Mouse (Mus musculus) cerebellum, postnatal 10 days (tissue): ENCODE results near the gene Ucp2.

Experiments
- DNase-seq, 2 experiments: peaks; one replicate each; pipeline ENCODE4 v3.0.0; 2021; ENCODE audit warnings: mixed read lengths in 2 of 2

Gene Ucp2

DNA sequence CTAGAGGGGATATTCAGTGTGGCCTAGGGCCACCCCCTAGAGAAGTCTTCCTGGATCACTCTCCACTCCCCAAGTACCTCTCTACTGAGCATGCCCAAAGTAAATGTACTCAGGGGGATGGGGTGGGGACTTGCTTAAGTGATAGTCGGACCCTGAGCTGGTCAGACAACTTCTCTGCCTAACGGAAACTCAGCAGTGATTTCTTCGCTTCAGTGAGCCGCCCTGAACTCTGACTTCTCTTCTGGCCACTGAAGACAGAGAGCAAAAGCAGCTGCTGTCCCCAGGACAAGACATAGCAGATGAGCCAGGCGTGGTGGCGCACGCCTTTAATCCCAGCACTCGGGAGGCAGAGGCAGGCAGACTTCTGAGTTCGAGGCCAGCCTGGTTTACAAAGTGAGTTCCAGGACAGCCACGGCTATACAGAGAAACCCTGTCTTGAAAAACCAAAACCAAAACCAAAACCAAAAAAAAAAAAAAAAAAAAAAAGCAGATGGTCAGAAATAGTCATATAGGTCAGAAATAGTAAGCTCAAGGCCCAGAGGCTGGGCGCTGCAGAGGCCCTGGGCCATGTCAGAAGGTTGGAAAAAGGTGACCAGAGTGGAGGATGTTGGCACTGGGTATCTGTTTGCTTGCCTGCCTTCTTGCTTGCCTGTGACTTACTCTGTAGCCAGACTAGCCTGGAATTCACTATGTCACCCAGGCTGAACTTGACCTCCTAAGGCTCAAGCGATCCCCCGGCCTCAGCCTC, 11.8 kb downstream of the Ucp2 start:
- DNase-seq = no peak

DNA sequence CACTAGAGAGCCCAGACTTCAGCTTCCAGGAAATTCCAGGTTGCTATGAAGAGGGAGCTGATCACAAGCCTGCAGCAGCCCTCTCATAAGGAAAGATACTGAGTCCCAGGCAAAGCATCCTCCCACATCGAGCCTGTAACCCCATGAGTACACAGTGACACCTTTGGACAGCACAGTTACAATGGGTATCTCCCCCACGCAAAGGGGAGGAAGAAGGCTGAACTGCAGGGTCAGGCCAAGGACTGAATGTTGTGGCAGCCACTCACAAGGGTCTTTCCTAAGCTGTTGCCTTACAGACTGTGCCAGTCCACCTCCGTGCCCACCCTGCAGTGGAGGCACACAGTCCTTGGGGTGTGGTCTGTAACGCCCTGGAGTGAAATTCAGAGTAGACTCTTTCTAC, 13.4 kb downstream of the Ucp2 start:
- DNase-seq = no peak

DNA sequence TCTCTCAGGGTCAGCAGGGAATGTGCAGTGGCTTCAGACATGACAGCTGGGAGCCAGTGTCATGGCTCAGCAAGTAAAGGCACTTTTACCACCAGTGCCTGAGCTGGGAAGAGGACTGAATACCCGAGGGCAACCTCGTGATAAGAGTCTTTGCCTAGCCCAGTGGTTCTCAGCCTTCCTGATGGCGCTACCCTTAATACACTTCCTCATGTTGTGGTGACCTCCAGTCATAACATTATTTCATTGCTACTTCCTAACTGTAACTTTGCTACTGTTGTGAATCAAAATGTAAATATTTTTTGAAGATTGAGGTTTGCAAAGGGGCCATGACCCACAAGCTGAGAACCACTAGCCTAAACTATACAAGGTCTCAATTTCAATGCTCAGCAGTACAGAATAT, 15.5 kb downstream of the Ucp2 start:
- DNase-seq = no peak

DNA sequence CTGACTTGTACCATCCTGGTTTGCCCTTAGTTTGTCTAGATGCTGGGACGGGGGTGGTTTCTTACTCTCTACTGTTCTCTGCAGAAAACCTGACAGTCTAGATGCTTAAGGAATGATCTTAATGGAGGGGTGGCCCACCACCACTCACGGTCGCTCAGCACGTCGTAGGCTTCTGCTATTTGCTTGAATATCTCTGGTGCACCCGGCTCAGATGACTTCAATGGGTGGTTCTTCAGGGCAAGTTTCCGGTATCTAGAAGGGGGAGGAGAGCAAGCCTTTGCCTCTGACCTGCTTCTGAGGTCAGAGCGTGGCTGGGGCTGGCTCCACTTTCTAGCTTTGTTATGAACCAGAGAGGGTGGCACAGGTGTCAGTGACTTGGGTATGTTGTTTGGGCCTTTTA, 18.5 kb downstream of the Ucp2 start:
- DNase-seq = no peak

DNA sequence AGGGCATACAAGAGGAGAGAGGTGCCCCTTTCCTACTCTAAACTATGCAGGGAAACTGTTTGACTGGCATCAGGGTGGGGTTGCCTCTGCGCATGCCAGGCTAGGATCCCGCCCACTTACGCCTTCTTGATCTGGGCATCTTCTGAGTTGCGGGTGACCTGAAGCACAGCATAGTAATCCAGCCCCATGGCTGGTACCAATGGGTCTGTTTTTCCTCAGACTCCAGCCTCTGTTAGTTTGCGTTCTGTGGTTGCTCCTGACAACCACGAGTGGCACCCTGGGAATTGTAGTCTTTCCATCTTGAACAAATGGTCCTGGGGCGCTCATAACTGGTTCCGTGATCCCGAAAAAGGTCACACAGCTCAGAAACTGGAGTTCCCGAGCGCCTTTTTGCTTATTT, 21.4 kb downstream of the Ucp2 start, which contains the start of gene Dnajb13:
Dnajb13 (minus strand) TSS at position 388 of the 400 bp plus-strand sequence.
- DNase-seq = no peak

DNA sequence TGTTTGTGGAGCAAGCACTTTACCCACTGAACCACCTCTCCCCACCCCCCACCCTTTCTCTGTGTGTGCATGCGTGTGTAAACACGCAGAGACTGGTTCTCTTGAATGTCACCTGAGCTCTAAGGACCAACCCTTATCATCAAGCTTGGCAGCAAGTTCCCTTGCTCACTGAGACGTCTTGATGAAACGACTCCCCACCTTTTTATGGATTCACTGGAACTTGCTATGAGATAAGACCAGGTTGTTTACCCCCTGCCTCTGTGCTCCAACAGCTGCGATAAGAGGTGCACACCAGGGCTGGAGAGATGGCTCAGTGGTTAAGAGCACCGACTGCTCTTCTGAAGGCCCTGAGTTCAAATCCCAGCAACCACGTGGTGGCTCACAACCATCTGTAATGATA, 27.1 kb downstream of the Ucp2 start:
- no peak for DNase-seq

DNA sequence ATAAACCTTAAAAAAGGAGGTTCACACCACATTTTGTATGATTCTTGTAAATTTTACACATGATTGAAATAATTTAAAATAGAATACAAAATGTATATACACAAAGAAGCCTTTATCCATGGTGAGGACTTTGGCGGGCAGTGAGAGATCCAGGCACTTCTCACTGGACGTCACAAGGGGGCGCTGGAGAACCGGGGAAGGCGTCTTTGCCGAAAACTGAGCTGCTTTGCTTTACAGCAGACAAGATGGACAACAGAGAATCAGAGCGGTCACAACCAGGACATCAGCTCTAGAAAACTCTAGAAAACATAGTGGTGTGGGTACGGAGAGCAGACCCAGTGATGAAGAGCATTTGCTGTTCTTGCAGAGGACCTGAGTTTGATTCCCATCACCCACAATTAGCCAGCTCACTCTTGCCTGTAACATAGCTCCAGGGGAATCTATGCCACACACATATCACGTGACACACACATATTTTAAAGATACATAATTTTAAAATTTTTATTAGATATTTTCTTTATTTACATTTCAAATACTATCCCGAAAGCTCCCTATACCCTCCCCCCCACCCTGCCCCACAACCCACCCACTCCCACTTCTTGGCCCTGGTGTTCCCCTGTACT, 27.6 kb downstream of the Ucp2 start:
- peak; percentile 92 to 94 for DNase-seq

DNA sequence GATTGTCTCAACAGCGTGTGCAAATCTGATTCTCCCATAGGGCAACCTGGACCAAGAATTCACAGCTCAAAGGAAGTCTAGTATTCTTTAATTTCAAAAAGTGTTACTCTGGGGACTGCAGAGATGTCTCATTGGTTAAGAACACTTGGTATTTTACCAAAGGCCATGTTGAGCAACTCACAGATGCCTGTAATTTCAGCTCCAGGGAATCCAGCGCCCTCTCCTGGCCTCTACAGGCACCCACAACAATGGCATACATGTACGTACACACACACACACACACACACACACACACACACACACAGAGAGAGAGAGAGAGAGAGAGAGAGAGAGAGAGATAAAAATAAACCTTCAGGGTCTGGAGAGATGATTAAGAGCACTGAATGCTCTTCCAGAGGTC, 29.1 kb downstream of the Ucp2 start:
- DNase-seq = no peak

DNA sequence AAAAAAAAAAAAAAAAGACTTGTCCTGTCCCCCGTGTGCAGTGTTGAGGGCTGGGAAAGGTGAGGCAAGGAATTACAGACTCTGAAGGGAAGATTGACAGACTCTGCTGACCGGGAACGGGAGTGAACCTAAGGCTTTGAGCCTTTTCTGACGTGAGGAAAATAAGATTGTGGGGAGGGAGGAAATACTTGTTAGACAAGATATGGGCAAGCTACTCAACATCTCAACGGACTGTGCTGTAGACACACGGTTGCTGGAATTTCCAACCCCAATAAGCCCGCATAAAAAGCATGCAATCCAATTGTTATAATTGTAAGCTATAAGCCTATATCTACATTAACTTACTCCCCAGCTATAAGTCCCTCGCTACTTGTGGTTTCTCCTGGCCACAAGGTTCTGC, 31.5 kb downstream of the Ucp2 start:
- DNase-seq = no peak

DNA sequence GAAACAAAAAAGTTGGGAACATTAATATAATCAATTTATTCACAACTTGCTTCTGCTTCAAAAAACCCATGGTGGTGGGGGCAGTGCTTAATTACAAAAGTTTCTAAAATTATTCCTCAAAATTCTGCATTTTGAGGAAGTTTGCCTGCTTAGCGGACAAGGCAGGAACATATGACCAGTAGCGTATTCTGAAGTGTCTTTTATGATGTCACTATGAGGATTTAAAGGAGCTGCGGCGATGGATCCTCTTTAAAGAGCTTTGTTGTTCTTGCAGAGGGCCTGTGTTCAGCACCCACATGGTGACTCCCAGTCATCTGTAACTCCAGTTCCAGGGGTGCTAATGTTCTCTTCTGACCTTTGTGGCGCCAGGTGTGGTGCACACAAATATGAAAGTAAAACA, 37.6 kb downstream of the Ucp2 start:
- DNase-seq = no peak

DNA sequence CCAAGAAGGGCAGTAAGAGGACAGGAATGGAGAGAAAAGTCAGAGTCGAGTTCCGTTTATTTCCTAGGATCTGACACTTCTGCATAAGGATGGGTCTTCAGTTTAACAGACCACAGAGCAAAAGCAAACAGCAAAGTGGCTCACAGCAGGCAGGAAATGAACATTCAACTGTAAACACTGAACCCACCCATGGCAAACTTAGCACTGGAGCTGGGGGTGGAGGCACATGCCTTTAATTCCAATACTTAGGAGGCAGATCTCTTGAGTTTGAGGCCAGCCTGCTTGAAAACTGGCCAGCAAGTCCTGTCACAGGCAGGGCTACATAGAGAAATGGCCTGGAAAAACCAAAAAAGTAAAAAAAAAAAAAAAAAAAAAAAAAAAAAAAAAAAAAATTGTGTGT, 40.4 kb downstream of the Ucp2 start:
- no peak for DNase-seq

DNA sequence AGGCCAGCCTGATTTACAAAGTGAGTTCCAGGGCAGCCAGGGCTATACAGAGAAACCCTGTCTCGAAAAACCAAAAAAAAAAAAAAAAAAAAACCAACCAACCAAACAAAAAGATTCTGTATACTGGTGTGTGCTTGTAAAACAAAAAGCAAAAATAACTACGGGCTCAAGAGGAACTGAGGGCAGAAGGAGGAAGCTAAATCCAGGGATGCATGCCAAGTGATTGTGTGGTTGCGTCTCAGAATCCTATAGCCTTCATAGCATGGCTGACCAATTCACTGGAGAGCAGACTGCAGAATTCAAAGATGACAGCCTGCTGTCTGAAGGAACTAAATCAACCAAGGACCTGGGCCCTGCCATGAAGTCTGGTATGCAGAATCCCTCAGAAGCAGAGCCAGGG, 41.1 kb downstream of the Ucp2 start:
- no peak for DNase-seq

DNA sequence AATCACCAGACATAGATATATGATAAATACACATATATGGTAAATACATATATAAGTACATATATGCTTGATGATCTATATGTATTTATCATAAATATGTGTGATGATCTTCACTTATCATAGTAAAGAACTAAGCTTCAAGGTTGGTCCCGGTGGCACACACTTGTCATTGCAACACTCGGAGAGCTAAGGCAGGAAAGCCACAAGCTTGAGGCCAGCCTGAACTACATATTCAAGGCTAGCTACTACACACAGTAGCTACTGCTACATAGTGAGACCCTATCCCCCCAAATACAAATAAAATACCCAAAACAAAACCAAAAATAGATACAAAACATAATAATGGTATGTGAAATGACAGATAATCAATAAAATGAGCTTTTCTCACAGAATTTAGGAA, 42.7 kb downstream of the Ucp2 start:
- DNase-seq = no peak

DNA sequence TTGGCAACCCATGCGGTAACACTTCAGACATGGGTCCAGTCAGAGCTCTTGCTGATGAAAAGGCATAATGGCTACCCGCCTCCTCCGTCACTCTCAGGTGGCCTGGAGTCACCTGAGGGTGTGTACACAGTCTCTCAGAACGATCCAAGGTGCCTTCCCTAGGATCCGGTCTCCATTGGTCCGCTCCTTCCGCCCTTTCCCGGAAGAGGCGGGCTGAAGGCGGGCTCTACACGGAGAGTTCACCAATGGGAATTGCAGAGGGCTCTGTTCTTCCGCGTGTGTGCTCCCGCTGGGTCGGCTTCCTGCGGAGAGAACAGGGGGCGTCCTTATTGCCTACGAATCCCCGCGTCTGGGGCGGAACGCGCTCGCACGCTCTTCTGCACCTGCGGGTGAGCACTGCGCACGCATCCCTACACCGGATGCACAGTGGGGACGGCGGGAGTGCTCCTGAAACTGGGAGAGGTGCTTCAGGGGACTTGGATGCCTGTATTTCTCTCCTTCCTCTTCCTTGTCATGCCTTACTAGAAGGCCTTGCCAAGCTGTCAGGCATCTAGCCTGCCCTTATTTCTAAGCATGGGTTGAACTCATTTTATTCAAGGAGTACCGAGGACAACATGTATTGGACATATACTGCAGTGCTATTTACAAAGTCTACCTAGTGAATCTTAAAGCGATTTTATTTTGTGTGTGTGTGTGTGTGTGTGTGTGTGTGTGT, 43.8 kb downstream of the Ucp2 start, which contains the start of gene Coa4:
Coa4 (plus strand) TSS at position 268 of the 715 bp plus-strand sequence.
- peak; percentile 95 to 96 for DNase-seq

DNA sequence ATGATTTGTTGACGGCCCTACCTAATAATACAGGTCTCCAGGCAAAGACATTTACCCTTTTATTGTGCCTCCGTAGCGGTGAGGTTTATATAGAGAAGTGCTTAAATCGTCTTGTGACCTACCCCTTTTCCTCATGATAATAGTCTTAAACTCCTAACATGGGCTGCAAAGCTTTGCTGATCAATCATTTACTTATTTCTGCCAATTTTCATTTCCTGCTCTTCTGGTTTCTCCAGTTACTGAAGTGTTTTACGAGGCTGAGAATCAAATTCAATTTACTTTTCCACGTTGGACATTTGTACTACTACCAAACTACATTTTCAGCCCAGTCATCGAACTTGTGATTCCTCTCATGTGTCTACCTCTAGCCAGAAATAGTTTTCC, 44.4 kb downstream of the Ucp2 start:
- no peak for DNase-seq

DNA sequence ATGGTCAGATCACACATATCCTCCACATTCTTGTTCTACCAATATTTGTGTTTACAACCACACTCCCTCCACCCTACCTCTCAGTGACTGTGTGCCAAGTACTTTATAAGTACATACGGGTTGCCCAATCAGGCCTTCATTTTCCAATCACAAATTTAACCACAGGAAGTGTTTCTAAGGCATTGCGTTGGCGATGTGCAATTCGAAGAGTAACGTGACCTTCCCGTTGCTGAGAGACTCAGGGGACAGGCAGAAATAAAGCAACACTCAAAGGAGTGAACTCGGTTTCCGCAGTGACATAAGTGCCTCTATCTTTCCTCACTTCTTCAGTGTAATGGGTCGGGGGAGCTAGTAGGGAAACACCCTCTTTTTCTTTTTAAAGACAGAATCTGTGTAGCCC, 46.4 kb downstream of the Ucp2 start:
- DNase-seq = no peak

DNA sequence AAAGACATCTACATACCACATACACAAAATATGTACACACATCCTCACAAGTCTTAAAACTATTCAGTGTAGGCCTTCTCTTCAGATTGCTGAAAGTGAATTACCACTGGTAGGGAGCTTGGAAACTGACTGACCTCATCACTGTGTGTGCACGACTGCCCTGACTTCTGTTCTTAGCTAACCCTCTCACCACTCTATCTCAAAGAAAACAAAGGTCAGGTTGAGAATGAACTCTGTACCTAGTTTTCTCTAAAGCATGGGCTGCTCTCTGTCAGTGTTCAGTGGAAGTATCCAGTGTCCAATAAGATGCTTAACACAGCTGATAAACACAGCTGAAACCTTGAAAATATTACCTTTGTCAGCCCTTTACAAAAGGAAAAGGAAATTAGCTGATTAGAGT, 51.3 kb downstream of the Ucp2 start:
- no peak for DNase-seq

DNA sequence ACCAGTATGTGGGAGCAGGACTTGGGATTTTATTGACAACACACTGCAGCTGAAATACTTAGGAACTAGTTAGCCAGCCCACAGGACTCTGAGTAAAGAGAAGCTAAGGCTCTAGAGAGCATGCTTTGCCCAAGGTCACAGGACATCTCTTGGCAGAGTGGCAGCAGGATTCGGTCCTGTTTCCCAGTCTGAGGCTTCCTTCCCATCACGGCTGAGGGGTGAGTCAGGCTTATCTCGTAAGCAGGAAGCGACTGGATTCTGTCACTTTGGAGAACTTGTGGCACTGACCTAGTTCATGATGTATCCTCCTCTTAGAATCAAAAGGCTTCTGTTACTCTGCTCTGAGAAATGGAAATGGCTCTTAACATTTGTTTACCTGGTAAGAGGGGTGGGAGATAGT, 54.5 kb downstream of the Ucp2 start:
- DNase-seq = no peak

DNA sequence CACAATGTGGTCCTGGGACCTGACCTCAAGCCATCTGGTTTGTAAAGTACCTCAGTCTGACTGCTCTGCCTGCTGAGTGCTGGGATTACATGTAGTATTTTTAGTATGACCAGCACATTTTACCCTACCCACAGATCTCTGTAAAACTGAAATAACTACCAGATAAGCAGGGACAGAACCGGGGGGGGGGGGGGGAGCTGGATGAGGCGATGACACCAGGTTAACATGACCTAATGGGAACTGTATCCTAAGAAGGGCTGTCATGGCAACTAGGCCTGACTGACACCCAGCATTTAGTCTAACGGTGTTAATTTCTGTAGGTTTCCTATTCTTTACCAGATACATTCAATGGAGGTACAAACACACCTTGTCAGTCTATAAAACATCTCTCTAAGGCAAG, 56.7 kb downstream of the Ucp2 start:
- no peak for DNase-seq

DNA sequence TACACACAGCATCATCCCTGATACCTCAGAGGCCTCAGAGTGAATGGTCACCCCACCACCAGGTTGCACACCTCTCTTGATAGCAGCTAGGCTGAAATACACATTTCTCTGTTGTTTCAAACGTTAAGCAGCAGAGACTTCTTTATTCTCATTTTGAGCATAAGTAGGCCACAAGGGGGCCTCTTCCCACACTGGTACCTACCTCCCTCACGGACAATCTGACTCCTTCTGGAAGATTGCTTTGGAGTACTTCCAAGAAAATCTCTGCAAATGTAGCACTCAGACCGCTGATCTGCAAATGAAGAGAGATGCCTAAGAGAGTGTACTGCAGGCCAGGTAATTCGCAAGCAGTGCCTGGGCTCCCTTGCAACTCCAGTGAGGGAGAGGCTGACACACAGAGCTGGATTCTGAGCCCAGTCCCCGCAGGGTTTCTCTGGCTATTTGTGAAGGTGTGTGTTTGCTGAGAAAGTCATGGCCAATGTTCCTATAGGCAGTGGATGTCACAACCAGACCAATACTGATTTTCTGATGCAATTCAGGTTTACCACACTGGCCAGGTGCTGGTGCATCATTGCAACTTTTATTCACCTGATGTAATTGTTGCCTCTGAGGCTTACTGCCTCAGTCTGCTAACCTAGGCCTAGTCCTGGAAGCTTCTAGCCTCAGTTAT, 57.3 kb downstream of the Ucp2 start:
- DNase-seq = peak; percentile 40 to 52
